In the genomic region with DNA sequence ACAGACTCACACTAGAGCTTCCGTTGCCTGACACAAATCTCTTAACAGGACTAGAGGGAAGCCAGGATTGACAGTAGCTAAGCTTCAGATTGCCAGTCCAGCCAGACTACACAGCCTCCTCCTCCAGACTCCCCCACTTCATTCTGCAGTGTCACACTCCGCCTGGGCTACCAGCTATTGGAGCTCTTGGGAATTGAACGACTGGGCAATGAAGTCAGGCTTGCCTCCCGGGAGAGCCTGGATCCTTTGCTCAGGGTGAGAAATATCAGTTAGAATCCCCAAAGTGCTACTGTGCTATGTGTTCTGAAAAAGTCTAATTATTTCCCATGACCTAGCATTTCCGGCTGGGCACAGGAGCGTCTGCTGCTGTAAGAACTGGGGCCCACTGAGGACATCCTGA, we compare ENCODE assay signal across 16 mouse cellular contexts.
"Had no signal": no experiment of that assay in that cellular context is flagged by ENCODE, and none has a peak within 500 bp of the region (broad histone marks: within the 10 kb centered on the region; RNA-seq: fewer than 3 reads in every experiment).

No protein-coding gene starts in this region.

- ATAC-seq: lung, postnatal 0 days; midbrain, embryonic 13.5 days; midbrain, embryonic 15.5 days had no signal

- H3K36me3 ChIP-seq: lung, embryonic 15.5 days; midbrain, embryonic 13.5 days; midbrain, embryonic 15.5 days; stomach, embryonic 15.5 days had no signal

- H3K4me3 ChIP-seq: lung, embryonic 15.5 days; megakaryocyte, embryonic 14.5 days; midbrain, embryonic 13.5 days; midbrain, embryonic 15.5 days; stomach, embryonic 15.5 days had no signal

- DNase-seq: lung, adult 2 months; lung, postnatal 14 days; lung, postnatal 36 days; right cerebral cortex, postnatal 14 days; thymus, adult 2 months; thymus, postnatal 25 days; thymus, postnatal 4 days had no signal

- H3K4me2 ChIP-seq: lung, embryonic 15.5 days; midbrain, embryonic 11.5 days; midbrain, embryonic 13.5 days; midbrain, embryonic 15.5 days; stomach, embryonic 15.5 days had no signal

- H3K9me3 ChIP-seq: lung, embryonic 15.5 days; megakaryocyte, embryonic 14.5 days; midbrain, embryonic 13.5 days; midbrain, embryonic 15.5 days; stomach, embryonic 15.5 days had no signal

- H3K27ac ChIP-seq: lung, embryonic 15.5 days; macrophage; midbrain, embryonic 13.5 days; midbrain, embryonic 15.5 days; stomach, embryonic 15.5 days; stomach, postnatal 0 days had no signal

- H3K4me1 ChIP-seq: lung, embryonic 15.5 days; midbrain, embryonic 15.5 days; stomach, embryonic 15.5 days had no signal

- H3K9ac ChIP-seq: lung, embryonic 15.5 days; midbrain, embryonic 13.5 days; midbrain, embryonic 15.5 days; stomach, embryonic 15.5 days had no signal

- H3K27me3 ChIP-seq: lung, embryonic 15.5 days; midbrain, embryonic 13.5 days; midbrain, embryonic 15.5 days; stomach, embryonic 15.5 days had no signal
